Mouse (Mus musculus) testis, postnatal 10 days (tissue): ENCODE results near the gene Dnajb3.

Source experiments
- DNase-seq: peaks from one replicate; pipeline ENCODE4 v3.0.0; 2021; ENCODE audit warnings: low spot score

Gene Dnajb3

GRCm38 (mm10) chr1:88205294-88205922 is at the start of gene Dnajb3:
TSS of gene Dnajb3 (minus strand) at chr1:88205782.
- peak; percentile 77 for DNase-seq

DNA sequence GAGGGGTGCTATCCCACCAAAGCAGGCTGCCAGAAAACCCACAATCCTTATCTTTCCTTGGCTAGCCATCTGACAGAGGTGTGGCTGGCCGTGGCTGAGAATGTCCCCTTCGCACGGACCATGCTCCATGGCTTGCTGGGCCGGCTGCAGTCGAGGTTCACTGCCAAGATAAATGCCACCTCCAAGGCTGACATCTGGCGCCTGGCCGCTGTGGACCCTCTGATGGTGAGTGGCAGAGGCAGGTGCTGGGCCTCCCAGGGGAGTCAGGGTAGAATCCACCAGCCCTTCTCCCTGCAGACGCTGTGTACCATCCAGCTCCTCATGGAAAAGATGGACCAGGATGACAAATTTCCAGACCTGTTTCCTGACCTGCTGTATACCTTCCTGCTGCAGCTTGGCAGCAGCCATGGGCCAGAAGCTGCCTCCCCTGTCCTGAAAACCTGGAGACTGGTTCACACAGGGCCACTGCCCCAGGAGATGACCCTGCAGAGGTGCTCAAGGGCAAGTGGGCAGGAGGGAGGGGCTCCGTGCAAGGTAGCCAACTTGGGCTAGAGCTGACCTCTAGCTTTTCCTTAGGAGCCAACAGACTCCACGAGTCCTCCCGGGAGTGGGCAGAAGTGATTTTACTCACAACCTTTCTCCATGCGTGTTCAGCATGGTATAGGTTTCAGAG is 49.3 kb upstream of the Dnajb3 start:
- peak; percentile 77 for DNase-seq

DNA sequence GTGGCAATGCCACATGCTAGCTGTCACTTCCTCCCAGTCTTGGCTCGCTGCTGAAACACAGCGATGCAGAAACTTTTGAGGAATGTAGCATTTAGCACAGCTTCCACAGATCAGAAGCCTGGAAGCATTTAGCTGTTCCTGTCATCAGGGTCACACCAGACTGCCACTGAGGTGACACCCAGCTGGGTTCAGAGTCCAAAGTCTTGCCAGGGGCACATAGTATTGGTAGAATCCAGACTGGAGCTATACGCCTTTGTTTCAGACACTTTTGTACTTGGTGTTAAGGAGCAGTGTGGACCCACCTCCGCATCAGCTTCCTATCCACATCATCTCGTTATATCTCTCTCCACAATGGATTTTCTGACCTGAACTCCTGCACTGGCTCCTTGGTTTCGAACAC is 48.0 kb upstream of the Dnajb3 start:
- no peak for DNase-seq

DNA sequence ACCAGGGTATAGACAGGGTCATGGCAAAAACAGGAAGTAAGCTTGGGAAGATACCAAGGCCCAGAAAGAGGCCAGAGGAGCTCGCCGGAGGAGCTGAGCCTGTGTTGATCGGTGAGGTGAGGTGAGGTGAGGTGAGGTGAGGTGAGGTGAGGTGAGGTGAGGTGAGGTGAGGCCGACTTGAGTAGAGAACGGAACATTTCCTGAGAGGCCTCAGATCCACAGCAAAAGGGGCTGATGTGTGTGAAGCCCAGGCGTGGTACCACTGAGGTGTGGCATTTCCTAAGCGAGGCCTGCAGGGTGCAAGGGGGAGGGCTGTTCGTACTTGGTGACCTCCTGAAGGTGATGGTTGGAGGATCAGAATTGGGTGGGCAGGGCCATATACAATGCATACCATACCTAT is 47.5 kb upstream of the Dnajb3 start:
- DNase-seq = no peak

DNA sequence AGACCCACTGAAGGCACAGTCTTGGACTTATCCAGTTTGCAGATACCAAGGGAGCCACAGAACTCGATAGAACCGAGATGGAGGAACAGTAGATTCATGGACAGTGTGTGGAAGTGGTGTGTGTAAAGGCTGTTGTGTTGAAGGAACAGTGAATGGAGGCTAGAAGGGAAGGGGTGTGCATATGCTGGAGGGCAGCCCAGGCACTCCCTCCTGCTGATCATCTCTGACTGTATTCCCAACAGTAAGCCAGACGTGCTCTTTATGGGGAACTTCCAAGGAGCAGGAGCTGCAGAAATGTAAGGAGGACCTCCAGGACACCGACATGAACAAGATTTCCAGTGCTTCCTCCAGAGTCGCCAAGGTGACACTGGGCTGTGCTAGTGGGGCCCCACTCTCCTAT is 44.4 kb upstream of the Dnajb3 start:
- DNase-seq = no peak

DNA sequence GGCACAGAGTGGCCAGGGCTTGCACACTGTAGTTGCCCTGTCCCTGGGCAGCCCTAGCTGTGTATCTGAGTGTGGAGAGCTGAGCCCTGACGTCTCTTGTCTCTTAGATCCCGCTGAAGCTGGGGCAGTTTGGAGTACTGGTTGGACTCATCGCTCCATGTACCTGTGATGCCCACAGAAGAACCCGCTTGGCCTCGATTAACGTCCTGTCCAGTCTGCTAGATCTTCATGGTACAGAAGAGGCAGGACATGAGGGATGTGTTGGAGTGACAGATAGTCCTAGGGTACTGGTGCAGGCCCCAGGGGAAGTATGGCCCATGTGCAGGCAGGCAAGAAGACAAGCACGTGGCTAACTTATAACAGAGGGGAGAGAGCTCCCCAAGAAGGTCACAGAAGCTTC is 44.0 kb upstream of the Dnajb3 start:
- DNase-seq = no peak

- peak; percentile 82 for DNase-seq
Measured at GRCm38 (mm10) chr1:88248658-88249057, 43.1 kb upstream of the Dnajb3 start.

DNA sequence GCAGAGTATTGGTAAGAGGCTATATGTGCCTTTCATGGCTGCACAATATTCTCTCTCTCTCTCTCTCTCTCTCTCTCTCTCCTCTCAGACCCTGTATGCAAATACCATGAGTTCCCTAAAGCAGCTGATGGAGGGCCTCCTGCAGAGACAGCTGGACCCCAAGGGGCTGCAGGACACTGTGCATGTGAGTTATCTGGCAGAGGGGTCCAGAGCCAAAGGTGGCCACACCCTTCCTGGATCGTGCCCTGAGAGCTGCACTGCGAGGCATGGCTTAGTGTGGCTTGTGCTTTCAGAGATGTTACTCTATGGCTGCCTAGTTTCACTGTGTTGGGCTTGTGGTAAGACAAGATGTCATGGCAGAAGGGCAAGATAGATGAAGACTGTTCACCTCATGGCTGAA is 42.1 kb upstream of the Dnajb3 start:
- peak; percentile 65 for DNase-seq

DNA sequence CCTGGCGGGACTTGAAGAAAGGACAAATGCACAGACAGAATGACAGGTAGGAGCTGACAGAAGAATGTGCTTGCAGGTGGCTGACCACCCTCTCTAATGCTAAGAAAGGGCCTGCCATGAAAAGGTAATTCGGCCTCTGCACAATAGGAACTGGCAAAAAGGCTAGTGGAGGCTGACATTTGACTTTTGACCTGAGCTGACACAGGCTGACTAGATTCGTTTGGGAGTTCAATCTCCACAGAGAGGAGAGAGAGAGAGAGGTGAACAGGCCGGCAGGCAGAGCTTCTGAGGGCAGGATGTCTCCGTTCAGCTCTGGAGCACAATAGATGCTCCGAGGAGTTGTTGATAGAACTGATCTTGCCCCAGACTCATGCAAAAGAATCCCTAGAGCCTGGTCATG is 40.8 kb upstream of the Dnajb3 start:
- no peak for DNase-seq

DNA sequence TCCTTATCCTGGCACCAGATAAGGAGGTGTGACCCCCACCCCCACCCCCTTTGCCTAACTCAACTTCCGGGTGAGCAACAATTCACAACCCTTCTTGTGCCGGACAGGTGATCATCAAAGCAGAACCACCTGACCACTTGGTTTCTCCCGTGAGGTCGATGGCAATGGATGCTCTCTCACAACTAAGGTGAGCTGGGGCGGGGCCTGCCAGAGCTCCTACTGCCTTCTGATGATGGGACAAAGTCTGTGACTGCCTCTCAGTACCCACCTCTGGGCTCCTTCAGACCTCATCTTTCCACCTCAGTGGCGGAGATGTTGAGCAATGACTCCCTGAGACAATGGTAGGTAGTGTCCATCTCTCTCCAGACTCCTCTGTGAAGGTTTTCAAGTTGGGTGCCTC is 40.3 kb upstream of the Dnajb3 start:
- peak; percentile 71 for DNase-seq

GRCm38 (mm10) chr1:88243861-88244260 is 38.3 kb upstream of the Dnajb3 start:
- DNase-seq = no peak

DNA sequence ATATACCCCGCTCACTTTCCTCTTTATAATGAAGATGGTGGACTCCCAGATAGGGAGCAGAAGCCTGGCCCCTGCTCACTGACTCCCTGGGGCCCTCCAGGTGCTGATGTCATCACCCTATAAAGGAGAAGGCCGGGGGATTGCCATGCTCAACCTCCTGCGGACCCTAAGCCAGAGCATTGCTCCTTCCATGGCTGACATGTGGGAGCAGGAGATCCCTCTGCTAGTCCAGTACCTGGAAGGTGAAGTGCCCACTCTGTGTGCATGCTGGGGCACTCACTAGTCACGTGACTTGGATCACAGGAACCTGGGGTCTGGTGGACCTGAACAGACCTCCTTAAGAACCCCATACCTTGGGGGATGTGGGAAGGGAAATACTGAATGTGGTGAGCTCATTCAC is 35.0 kb upstream of the Dnajb3 start:
- DNase-seq = peak; percentile 64

DNA sequence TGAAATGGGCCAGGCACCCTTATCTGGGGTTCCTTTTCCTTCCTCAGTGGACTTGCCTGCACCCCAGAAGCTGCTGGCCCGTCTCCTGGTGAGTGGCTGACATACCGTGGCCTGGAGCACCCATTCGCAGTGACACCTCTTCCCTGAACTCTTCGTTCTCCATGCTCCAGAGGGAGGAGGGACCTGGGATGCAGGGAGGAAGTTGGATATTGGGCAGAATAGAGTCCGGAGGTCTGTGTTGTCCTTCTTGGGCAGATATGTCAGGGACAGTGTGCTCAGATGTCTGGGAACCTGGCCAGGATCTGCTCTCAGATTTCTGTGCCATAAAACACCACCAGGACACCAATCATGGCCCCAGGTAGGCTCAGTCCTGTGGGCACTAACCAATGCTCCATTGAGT is 34.5 kb upstream of the Dnajb3 start:
- DNase-seq = peak; percentile 65

DNA sequence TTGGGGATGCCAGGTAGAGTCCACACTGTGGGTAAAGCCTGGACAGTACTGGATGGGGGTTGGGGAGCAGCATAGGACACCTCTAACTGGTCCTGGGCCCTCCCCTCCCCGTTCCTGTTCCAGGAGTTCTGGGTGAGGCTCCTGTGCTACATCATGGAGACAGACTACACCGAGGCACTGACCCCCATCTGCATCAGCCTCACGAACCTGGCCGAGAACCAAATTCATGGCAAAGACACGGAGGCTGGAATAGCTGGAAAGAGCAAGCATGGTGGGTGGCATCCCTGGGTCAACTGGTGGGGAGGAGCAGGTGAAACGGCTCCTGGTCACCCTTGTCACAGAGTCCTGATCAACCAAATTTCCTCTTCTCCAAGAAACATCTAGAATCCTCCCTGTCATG is 33.2 kb upstream of the Dnajb3 start:
- peak; percentile 70 for DNase-seq

DNA sequence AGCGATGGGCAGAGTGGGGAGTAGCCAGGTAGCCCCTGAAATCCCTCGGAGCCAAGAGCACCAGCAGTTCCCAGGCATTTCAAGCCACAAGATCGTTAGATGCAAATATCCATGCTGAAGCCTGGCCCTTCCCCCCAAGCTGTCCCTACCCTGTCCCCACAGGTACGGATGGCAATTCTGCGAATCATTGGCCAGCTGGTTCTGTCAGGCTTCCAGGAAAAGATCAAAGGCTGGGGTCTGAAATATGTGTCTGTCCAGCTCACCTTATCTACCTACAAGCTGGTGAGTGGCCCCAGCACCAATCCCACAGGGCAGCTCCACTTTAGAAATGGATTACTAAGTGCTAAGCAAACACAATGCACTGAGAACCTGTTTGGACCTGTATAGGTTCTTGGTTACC is 31.7 kb upstream of the Dnajb3 start:
- DNase-seq = no peak

DNA sequence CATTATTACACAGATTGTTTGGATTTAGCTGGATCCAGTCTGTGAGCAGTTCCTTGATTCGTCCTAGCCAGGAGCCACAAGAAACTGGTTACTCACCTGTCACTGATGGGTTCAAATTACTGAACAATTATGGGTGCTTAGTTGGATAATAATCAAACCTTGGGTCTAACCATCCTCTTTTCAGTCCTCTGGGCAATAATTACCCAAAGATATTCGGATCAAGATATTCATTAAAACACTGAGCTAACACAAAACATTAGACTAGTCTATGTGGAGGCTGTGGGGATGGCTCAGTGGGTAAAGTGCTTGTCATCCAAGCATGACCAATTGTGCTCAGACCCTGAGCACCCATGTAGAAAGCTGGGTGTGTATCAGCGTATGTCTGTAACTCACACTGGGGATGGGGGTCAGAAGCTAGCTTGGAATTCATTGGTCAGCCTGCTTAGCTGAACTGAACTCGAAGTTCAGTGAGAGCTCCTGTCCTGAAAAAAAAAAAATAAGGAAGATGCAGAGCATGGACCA is 30.4 kb upstream of the Dnajb3 start:
- no peak for DNase-seq

DNA sequence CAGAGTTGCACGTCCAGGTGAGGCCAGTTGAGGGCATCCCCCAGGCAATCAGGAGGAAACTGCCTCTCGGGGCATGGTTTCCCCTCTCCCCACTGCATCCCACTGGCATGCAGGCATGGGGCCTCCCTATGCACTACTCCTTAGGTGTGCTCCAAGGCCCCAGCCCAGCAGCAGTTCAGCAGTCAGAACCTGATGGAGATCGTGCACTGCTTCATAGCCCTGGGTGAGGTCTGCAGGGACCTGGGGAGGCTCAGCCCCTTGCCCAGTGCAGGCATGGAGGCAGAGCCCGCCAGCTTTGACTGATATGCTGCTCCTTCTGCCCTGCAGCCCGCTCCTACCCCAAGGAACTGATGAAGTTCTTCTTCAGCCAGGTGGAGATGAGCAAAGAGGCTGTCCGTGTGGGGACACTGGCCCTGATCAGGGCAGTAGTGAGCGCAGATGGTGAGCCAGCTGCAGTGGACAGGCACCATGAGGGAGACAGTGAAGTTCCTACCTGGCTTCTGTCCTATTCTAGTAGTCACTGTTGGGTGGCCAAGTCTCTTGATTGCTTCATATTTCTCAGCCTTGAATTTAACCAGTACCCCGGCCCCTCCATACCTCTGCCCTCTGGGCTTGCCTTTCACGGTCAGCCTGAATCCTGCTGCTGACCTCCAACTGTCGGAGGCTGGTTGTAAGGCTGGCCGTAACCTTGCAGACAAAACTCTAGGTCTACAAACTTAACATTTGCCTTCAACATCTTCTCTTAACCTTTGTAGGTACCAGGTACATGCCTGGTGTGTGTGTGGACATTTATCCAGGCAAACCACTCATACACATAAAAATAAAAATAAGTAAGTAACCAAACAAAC is 29.7 kb upstream of the Dnajb3 start:
- DNase-seq = peak; percentile 66

DNA sequence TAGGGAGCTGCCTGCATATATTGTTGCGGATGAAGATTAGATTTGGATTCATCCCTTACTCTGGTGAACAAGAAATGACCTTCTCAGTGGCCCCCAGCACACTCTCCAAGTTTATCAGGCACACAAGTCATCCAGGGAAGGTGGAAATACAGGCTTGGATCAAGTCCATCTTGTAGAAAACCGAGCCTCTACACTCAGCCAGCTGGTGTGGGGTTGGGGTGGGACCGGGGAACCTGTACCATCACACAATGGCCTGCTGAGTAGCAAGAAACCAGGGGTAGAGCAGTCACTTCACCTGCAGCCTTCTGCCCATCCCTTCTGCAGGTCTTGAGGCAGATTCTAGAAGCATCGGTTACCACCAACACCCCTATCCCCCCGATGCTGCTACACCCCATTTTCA is 29.1 kb upstream of the Dnajb3 start:
- DNase-seq = peak; percentile 55

- DNase-seq = peak; percentile 45
Measured at GRCm38 (mm10) chr1:88234248-88234610, 28.6 kb upstream of the Dnajb3 start.

DNA sequence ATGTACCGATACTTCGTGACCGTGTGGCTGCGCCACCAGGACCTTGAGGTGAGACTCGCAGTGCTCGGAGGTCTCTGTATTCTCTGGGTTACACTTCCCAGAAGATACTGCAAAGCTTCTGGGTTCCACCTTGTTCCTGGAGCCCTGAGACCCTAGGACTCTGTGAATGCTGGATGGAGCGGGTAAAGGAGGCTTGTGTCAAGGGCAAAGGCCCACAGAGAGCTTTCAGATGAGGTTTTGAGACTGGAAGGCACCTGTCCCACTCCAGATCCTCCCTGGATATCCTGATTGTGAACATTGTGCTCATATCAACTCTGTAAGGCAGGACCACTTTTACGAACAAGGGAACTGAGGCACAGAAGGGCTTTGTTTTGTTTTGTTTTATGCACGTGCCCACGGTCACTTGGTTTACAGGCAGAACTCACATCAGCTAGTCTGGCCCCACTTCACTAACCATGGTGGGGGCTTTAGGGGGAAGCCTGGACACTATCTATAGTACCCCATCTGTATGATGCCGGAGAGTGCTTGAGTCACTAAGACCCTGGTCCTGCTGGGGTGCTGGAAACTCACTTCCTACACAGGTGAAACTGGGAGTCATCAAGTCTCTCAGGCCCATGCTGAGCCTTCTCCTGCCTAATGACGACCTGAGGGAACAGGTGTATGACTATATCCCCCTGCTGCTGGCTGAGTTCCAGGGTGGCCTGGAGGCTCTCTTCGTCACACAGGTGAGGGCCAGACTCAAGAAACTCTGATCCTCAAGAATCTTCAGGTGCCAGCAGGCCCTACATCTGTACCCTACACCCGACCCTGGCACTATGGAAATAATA is 28.1 kb upstream of the Dnajb3 start:
- DNase-seq = peak; percentile 82

DNA sequence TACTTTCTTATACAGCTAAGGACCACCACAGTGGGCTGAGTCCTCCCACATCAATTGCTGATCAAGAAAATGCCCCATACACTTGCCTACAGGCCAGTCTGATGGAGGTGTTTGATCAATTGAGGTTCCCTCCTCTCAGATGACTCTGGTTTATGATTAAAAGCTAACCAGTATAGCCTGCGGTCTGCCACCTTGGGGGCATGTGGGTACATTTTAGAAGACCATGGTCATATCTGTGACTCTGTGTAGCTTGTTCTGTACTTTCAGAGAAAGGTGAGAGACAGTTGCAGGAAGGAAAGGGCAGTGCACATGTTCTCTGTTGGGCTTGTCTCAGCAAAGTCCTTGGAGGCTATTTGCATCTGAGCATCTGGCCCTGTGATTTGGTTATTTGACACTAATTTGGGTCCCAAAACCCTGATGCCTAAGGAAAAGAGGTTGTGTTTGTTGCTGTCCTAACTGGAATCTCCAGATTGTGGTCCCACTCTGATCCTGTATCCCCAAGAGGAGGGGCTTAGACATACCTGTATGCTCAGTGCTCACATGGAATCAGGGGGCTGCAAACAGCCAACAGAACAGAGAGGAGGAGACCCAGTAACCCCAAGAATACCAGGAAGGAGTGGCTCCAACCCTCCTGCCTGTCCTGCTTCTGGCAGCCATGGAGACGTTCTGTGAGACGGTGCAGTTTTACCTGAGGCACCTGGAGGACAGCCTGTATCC is 27.2 kb upstream of the Dnajb3 start:
- peak; percentile 50 for DNase-seq
